Mouse (Mus musculus) forebrain, postnatal 0 days (tissue): ENCODE data around the gene Myo5a. TPM values are rescaled to one million over a fixed set of nuclear protein-coding genes. Genes with fewer than 3 reads are reported as not detected.
A peak's percentile ranks its signal among the peaks of the same experiment; 100 is the strongest.

Experiments used
- ATAC-seq: fragments of 200-750 bp; cut with Nextera tagmentation; 2 replicates; pipeline ENCODE4 v1.8.0; 2017; ENCODE audit warnings: mild to moderate bottlenecking, moderate library complexity
- DNase-seq: peaks from one replicate; pipeline ENCODE4 v3.0.0-alpha.2; 2015
- H3K27ac ChIP-seq: fragments of 300-500 bp; sonication (generic); 2 replicates; pipeline ENCODE4 v1.5.1; 2014; ENCODE audit warnings: low read depth, mild to moderate bottlenecking, antibody characterized with exemption, low read length, moderate library complexity, mixed read lengths
- H3K27me3 ChIP-seq: fragments of 300-500 bp; sonication (generic); 2 replicates; pipeline ENCODE4 v1.6.1; 2014; ENCODE audit warnings: mild to moderate bottlenecking, low read length, mixed read lengths; ENCODE audit not compliant: insufficient read depth
- H3K36me3 ChIP-seq: fragments of 300-500 bp; sonication (generic); 2 replicates; pipeline ENCODE4 v1.6.1; 2014; ENCODE audit warnings: mild to moderate bottlenecking, moderate library complexity; ENCODE audit not compliant: insufficient read depth
- H3K4me1 ChIP-seq: fragments of 300-500 bp; sonication (generic); 2 replicates; pipeline ENCODE4 v1.6.1; 2014; ENCODE audit warnings: antibody characterized with exemption; ENCODE audit not compliant: insufficient read depth
- H3K4me2 ChIP-seq: fragments of 300-500 bp; sonication (generic); 2 replicates; pipeline ENCODE4 v1.6.1; 2014; ENCODE audit warnings: low read depth, mild to moderate bottlenecking, moderate library complexity
- H3K4me3 ChIP-seq: fragments of 300-500 bp; sonication (generic); 2 replicates; pipeline ENCODE4 v1.5.1; 2014; ENCODE audit warnings: low read depth, low read length, mixed read lengths
- H3K9ac ChIP-seq: fragments of 300-500 bp; sonication (generic); 2 replicates; pipeline ENCODE4 v1.6.1; 2014; ENCODE audit warnings: mild to moderate bottlenecking
- H3K9me3 ChIP-seq: fragments of 300-500 bp; sonication (generic); 2 replicates; pipeline ENCODE4 v1.6.1; 2016; ENCODE audit warnings: low read length
- CTCF ChIP-seq: sonication (generic); IDR thresholded peaks from 2 replicates; pipeline ENCODE4 v1.5.1; 2016; ENCODE audit warnings: antibody characterized with exemption, control low read depth, low read depth
- WGBS: fragments of 180-500 bp; shearing (Covaris S2); extraction: QIAGEN DNeasy Blood & Tissue Kit; methylation state at CpG from one replicate; pipeline ENCODE4 v1.1.7; 2014; 5-methylcytosine and 5-hydroxymethylcytosine counted together
- polyA plus RNA-seq: library from polyadenylated mRNA; unstranded; fragments of >200 nt; fragmentation: Nextera tagmentation; extraction: Ambion mirVana; gene quantifications from 2 replicates; pipeline ENCODE4 v1.2.1, GENCODE M21; 2015
- total RNA-seq: library from RNA; depleted of rRNA; stranded (reverse); fragments of >200 nt; gene quantifications from 2 replicates; pipeline ENCODE4 v1.2.3, GENCODE M21; 2014

The Myo5a gene
- total and polyA plus RNA-seq, 2 experiments from 2014 or later: 34.9 to 146 TPM

- H3K9ac ChIP-seq: no peak overlapping the region
- ATAC-seq (no peak), DNase-seq (no peak)
- H3K4me2 ChIP-seq: no peak overlapping the region
- WGBS: 73% methylated on average over 2 of the region's 2 CpGs
- H3K4me1 ChIP-seq: no peaks in the 10 kb centered on the region
- H3K27me3 ChIP-seq: no peaks in the 10 kb centered on the region
- H3K4me3 ChIP-seq: no peak overlapping the region
- H3K27ac ChIP-seq: no peak overlapping the region
- peaks cover 33% of the 10 kb centered on the region for H3K36me3 ChIP-seq
- H3K9me3 ChIP-seq: no peaks in the 10 kb centered on the region
- no peak for TF ChIP-seq CTCF
Observed at GRCm38 (mm10) chr9:75130553-75130952, 59.7 kb downstream of the Myo5a start.

- Histone ChIP-seq H3K4me1 (no peaks in the 10 kb centered on the region), H3K27ac (no peak overlapping the region), H3K4me3 (no peak overlapping the region), H3K9ac (no peak overlapping the region), H3K4me2 (no peak overlapping the region), H3K9me3 (no peaks in the 10 kb centered on the region), H3K27me3 (no peaks in the 10 kb centered on the region), H3K36me3 (peaks cover 51% of the 10 kb centered on the region)
- 28% methylated on average over 5 of the region's 5 CpGs for WGBS
- no peak for ATAC-seq
- DNase-seq: no peak
- TF ChIP-seq CTCF: no peak
Observed at GRCm38 (mm10) chr9:75146911-75147310, 76.1 kb downstream of the Myo5a start.

DNA sequence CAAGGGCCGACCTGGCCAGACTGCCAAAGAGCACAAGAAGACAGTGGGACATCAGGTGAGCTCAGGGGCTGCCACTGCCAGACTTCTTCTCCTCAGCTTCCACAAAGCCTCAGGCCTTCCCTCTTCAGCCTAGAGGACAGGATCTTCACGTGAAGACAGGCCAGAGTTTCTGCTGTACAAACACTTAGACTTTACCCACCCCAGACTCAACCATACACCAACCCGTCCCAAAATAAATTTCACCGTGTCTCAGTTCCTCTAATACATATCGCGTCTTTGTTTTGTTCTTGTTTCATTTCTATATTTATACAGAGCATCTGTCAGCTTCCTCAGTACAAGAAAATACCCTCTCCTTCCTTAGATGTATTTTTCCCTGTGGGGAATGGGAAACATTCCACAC lies 89.7 kb downstream of the Myo5a start:
- H3K27me3 ChIP-seq: no peaks in the 10 kb centered on the region
- no peaks in the 10 kb centered on the region for H3K9me3 ChIP-seq
- no peak for TF ChIP-seq CTCF
- H3K4me3 ChIP-seq: no peak overlapping the region
- H3K9ac ChIP-seq: no peak overlapping the region
- DNase-seq (no peak), ATAC-seq (0 out of 2 replicates have a peak, but pooled peaks have one; percentile 5)
- H3K4me2 ChIP-seq: no peak overlapping the region
- WGBS: 78% methylated on average over 6 of the region's 6 CpGs
- H3K27ac ChIP-seq: no peak overlapping the region
- no peaks in the 10 kb centered on the region for H3K4me1 ChIP-seq
- H3K36me3 ChIP-seq: peaks cover 32% of the 10 kb centered on the region

DNA sequence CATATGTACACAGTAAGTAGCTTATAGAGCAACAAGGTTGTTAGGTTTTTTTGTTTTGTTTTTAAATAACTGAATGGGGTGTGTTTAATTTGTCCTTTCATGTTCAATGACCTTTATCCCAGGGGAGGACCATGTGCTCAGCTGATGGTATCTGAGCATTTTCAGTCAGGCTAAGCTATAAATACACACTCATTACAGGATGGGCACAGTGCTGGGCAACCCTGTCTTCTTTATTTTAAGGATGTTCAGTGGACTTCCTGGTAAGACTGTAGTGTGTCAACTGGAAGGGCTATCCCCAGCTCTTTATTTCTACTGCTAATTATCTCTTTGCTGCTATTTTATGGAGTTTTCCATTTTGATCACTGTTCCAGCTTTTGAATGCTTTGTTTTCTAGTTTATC lies 92.8 kb downstream of the Myo5a start:
- Histone ChIP-seq H3K4me1 (no peaks in the 10 kb centered on the region), H3K27ac (no peak overlapping the region), H3K9me3 (no peaks in the 10 kb centered on the region), H3K4me3 (no peak overlapping the region), H3K4me2 (no peak overlapping the region), H3K9ac (no peak overlapping the region), H3K36me3 (peaks cover 32% of the 10 kb centered on the region), H3K27me3 (no peaks in the 10 kb centered on the region)
- DNase-seq: no peak
- ATAC-seq: no peak
- no peak for TF ChIP-seq CTCF

GRCm38 (mm10) chr9:75171721-75172120 lies 100.9 kb downstream of the Myo5a start:
- no peak overlapping the region for H3K27ac ChIP-seq
- WGBS: 94% methylated on average over 3 of the region's 3 CpGs
- H3K27me3 ChIP-seq: no peaks in the 10 kb centered on the region
- ATAC-seq (no peak), DNase-seq (no peak)
- H3K4me2 ChIP-seq: no peak overlapping the region
- no peak for TF ChIP-seq CTCF
- H3K4me1 ChIP-seq: no peaks in the 10 kb centered on the region
- H3K4me3 ChIP-seq: no peak overlapping the region
- H3K9me3 ChIP-seq: no peaks in the 10 kb centered on the region
- H3K9ac ChIP-seq: no peak overlapping the region
- peaks cover 67% of the 10 kb centered on the region for H3K36me3 ChIP-seq

GRCm38 (mm10) chr9:75187646-75188260 lies 116.9 kb downstream of the Myo5a start:
- DNase-seq (no peak), ATAC-seq (no peak)
- 70% methylated on average over 3 of the region's 3 CpGs for WGBS
- H3K36me3 ChIP-seq: peaks cover 51% of the 10 kb centered on the region
- H3K9ac ChIP-seq: no peak overlapping the region
- H3K27me3 ChIP-seq: no peaks in the 10 kb centered on the region
- no peaks in the 10 kb centered on the region for H3K4me1 ChIP-seq
- H3K4me3 ChIP-seq: no peak overlapping the region
- no peaks in the 10 kb centered on the region for H3K9me3 ChIP-seq
- no peak overlapping the region for H3K27ac ChIP-seq
- H3K4me2 ChIP-seq: no peak overlapping the region
- TF ChIP-seq CTCF: no peak

DNA sequence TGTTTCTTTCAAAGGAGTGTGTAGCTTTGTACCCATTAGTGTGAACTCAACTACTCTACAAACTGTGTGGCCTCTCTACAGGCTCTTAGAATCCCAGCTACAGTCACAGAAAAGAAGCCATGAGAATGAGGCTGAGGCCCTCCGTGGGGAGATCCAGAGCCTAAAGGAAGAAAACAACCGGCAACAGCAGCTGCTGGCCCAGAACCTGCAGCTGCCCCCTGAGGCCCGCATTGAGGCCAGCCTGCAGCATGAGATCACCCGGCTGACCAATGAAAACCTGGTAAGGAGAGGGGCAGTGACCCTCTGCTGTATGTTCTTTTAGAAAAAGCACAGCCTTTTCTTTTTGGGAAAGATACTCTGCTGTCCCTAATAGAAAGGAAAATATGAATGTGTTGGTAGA lies 123.0 kb downstream of the Myo5a start:
- ATAC-seq (no peak), DNase-seq (no peak)
- Histone ChIP-seq H3K9ac (no peak overlapping the region), H3K36me3 (peaks cover 27% of the 10 kb centered on the region), H3K4me1 (no peaks in the 10 kb centered on the region), H3K4me2 (no peak overlapping the region), H3K4me3 (no peak overlapping the region), H3K9me3 (no peaks in the 10 kb centered on the region), H3K27me3 (no peaks in the 10 kb centered on the region), H3K27ac (no peak overlapping the region)
- TF ChIP-seq CTCF: no peak
- WGBS: 50% methylated on average over 4 of the region's 4 CpGs
